Mouse (Mus musculus) lung, postnatal 0 days (tissue): ENCODE measurements around the gene Apon.

ENCODE experiments used
- CTCF ChIP-seq: IDR thresholded peaks from 2 replicates; pipeline ENCODE4 v1.5.1; 2016; ENCODE audit warnings: antibody characterized with exemption, mild to moderate bottlenecking
- EP300 ChIP-seq: IDR thresholded peaks from 2 replicates; pipeline ENCODE4 v1.6.1; 2016; ENCODE audit warnings: antibody characterized with exemption, mild to moderate bottlenecking, control low read depth

DNA sequence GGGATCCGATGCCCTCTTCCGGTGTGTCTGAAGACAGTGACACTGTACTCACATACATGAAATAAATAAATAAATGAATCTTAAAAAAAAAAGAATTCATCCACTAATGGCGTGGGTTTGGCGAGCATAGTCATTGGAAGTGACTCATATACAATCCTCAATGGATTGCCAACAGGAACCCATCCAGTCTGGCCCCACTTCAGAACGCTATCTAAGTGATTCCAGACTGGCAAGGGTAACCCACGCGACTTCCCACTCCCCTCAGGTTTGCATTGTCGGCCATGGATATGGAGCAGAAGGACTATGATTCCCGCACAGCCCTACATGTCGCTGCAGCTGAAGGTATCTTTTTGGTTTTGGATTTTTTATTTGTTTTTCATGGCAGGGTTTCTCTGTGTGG lies 45.6 kb upstream of the Apon start:
- TF ChIP-seq EP300 (no peak), CTCF (no peak)
